Mouse (Mus musculus) heart, embryonic 14.5 days (tissue): ENCODE measurements around the gene Exo1. TPM values are rescaled to one million over a fixed set of nuclear protein-coding genes. Genes with fewer than 3 reads are reported as not detected.

Source experiments
- ATAC-seq: fragments of 200-750 bp; cut with Nextera tagmentation; 2 replicates; pipeline ENCODE4 v1.8.0; 2017; ENCODE audit warnings: low read depth, moderate TSS enrichment; ENCODE audit not compliant: insufficient number of reproducible peaks, insufficient read depth, low FRiP score
- H3K27ac ChIP-seq, 2 experiments: fragments of 200-500 bp in 1 of 2; fragments of 300-500 bp in 1 of 2; sonication (generic) in 1 of 2; replicated peaks in 1 of 2; 2 replicates each; pipeline ENCODE4 v1.5.1; 2012 to 2014; ENCODE audit warnings: low read depth in 2 of 2, low read length in 2 of 2, control low read depth in 1 of 2, mild to moderate bottlenecking in 1 of 2, mixed read lengths in 1 of 2; ENCODE audit not compliant: control insufficient read depth in 1 of 2, insufficient read depth in 1 of 2
- H3K27me3 ChIP-seq: fragments of 300-500 bp; sonication (generic); 2 replicates; pipeline ENCODE4 v1.6.1; 2014; ENCODE audit warnings: mild to moderate bottlenecking, low read length, control low read depth; ENCODE audit not compliant: control insufficient read depth, insufficient read depth
- H3K36me3 ChIP-seq: fragments of 300-500 bp; sonication (generic); 2 replicates; pipeline ENCODE4 v1.6.1; 2014; ENCODE audit warnings: mild to moderate bottlenecking, control low read depth, low read length, mixed read lengths; ENCODE audit not compliant: control insufficient read depth, insufficient read depth
- H3K4me1 ChIP-seq, 2 experiments: fragments of 200-500 bp in 1 of 2; fragments of 300-500 bp in 1 of 2; sonication (generic) in 1 of 2; 2 replicates each; pipeline ENCODE4 v1.6.1; 2012 to 2014; ENCODE audit warnings: low read length in 2 of 2, control low read depth in 1 of 2, mixed read lengths in 1 of 2; ENCODE audit not compliant: control insufficient read depth in 2 of 2, insufficient read depth in 2 of 2
- H3K4me2 ChIP-seq: fragments of 300-500 bp; sonication (generic); 2 replicates; pipeline ENCODE4 v1.6.1; 2014; ENCODE audit warnings: mild to moderate bottlenecking, low read length
- H3K4me3 ChIP-seq, 2 experiments: fragments of 200-500 bp in 1 of 2; fragments of 300-500 bp in 1 of 2; sonication (generic) in 1 of 2; 2 replicates each; pipeline ENCODE4 v1.5.1; 2012 to 2014; ENCODE audit warnings: low read length in 2 of 2, mild to moderate bottlenecking in 2 of 2, control low read depth in 1 of 2, low read depth in 1 of 2, moderate library complexity in 1 of 2; ENCODE audit not compliant: control insufficient read depth in 1 of 2, insufficient read depth in 1 of 2
- H3K9ac ChIP-seq: fragments of 300-500 bp; sonication (generic); 2 replicates; pipeline ENCODE4 v1.6.1; 2014; ENCODE audit warnings: mild to moderate bottlenecking, low read length
- H3K9me3 ChIP-seq: fragments of 300-500 bp; sonication (generic); 2 replicates; pipeline ENCODE4 v1.6.1; 2016; ENCODE audit warnings: low read length, control low read depth; ENCODE audit not compliant: control insufficient read depth
- WGBS: fragments of 180-500 bp; shearing (Covaris S2); extraction: QIAGEN DNeasy Blood & Tissue Kit; methylation state at CpG from one replicate; pipeline ENCODE4 v1.1.7; 2014; 5-methylcytosine and 5-hydroxymethylcytosine counted together
- polyA plus RNA-seq: library from polyadenylated mRNA; unstranded; fragments of >200 nt; fragmentation: Nextera tagmentation; extraction: Ambion mirVana; gene quantifications from 2 replicates; pipeline ENCODE4 v1.2.1, GENCODE M21; 2014

Exo1 gene
- 25.2 and 25.7 TPM in 2 replicates for polyA plus RNA-seq

DNA sequence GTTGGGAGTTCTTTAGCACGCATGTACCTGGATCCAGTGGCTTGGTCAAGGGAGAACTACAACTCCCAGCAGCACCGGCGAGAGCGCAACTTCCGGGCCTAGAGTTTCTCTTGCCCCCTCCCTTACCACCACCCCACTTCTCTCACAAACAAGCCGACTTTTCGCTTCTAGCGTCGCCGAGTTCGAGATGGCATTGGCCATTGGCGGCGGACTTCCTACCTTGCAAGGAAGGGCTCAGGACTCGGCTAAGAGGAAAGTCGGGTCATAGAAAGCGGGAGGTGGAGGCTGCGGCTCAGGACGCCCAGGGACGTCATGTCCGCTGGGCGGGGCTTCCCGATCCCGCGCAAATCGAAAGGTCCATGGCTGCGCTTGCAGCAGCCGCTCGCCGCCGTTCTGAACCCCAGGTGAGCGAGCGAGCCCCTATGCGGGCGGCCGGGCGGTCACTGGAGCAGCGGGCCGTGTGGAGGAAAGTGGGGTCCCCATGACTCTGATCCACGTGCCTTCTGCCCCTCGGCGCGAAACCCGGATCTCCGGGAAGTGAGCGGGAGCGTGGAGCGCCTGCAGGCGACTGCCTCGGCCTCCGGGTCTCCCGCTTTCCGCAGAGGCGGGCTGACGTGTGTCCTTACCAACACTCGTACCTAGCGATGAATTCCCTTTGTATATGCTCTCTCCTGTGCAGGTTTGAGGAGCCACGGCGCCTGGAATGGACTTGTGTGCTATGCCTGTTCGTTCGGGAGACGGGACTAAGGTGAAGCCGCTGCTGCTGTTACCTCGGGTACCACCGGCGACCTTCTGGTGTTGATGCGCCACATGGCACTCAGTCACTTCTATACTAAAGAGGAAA, at the start of gene Exo1:
Exo1 (plus strand) TSS at position 129 of the 844 bp plus-strand sequence.
- peak within 1 kb of the TSS; percentile 88 to 96 for H3K27ac ChIP-seq
- H3K4me3 ChIP-seq, result peak within 1 kb of the TSS; percentile 96 to 99
- peak within 1 kb of the TSS; percentile 92 for H3K4me2 ChIP-seq
- peak; percentile 86 for ATAC-seq
- WGBS, result under 1% methylated on average over 66 of the region's 66 CpGs
- peaks cover 0 to 12% of the 10 kb centered on the region in 2 experiments; a peak in 2 of 4 replicates for H3K4me1 ChIP-seq
- peak within 1 kb of the TSS; percentile 86 for H3K9ac ChIP-seq
- no peaks in the 10 kb centered on the region for H3K9me3 ChIP-seq
- no peaks in the 10 kb centered on the region for H3K27me3 ChIP-seq
- peaks cover 25% of the 10 kb centered on the region for H3K36me3 ChIP-seq

DNA sequence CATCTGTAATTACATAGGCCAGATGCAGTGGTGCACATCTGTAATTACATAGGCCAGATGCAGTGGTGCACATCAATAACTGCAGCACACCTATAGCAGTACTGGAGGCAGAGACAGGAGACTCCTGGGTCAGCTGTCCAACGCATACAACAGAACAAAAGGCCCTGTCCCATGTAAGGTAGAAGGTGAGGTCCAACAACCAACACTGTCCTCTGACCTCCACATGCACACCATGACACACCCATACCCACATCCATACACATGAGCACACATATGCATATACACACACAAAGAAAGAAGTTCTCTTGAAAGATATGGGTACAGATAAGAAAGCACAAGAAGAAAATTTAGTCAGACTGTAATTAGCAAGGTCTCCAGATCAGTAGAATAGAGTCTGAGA, 24.9 kb upstream of the Exo1 start:
- no peak for ATAC-seq
- Histone ChIP-seq H3K36me3 (no peaks in the 10 kb centered on the region), H3K27me3 (no peaks in the 10 kb centered on the region), H3K4me3 (no peak overlapping the region), H3K27ac (no peak overlapping the region), H3K9ac (no peak overlapping the region), H3K4me2 (no peak overlapping the region), H3K4me1 (no peaks in the 10 kb centered on the region), H3K9me3 (no peaks in the 10 kb centered on the region)
- 84% methylated on average over 1 of the region's 1 CpGs for WGBS

DNA sequence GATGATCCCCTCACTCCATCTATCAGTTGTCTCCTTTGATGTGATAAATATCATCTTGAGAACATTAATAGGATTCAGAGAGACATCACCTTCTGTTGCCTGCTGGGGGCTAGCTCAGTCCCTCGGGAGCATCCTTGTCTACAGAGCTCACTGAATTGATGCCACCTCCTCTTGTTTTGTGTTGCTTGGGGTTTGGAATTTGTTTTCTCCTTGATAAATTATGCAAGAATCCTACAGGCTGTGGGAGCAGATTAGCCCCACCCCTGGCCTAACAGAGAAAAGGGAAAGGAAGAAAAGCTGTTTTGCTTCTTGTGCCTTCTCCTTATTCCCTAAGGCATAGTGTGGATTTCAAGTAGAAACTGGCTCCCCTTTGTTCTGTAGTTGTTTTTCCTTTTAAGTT, 13.3 kb upstream of the Exo1 start:
- Histone ChIP-seq H3K27ac (no peak overlapping the region), H3K4me3 (no peak overlapping the region), H3K4me1 (no peaks in the 10 kb centered on the region), H3K36me3 (no peaks in the 10 kb centered on the region), H3K9me3 (no peaks in the 10 kb centered on the region), H3K4me2 (no peak overlapping the region), H3K27me3 (no peaks in the 10 kb centered on the region), H3K9ac (no peak overlapping the region)
- no peak for ATAC-seq
- WGBS, result 38% methylated on average over 1 of the region's 1 CpGs

DNA sequence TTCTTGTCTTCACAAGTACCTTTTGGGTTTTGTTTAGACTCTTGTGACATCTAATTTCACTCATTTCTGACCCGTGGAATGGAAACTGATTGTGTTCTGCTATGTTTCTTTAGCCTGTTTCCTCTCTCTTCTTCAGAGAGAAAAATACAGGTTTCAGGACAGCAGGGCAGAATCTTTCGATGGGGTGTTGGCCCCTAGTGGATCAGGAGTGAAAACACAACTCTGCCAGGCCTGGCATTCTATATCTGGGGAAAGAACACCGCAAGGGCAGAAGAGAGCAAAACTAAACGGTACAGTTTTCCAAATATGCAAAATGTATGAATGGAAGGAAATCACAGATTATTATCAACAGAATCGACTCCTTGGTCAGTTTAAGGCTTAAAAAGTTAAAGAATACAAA, 12.8 kb upstream of the Exo1 start:
- H3K9me3 ChIP-seq, result no peaks in the 10 kb centered on the region
- no peaks in the 10 kb centered on the region for H3K27me3 ChIP-seq
- H3K4me1 ChIP-seq, result no peaks in the 10 kb centered on the region
- H3K27ac ChIP-seq, result no peak overlapping the region
- no peak overlapping the region for H3K4me2 ChIP-seq
- H3K36me3 ChIP-seq, result no peaks in the 10 kb centered on the region
- WGBS, result 15% methylated on average over 5 of the region's 5 CpGs
- no peak overlapping the region for H3K9ac ChIP-seq
- no peak overlapping the region for H3K4me3 ChIP-seq
- ATAC-seq, result no peak

DNA sequence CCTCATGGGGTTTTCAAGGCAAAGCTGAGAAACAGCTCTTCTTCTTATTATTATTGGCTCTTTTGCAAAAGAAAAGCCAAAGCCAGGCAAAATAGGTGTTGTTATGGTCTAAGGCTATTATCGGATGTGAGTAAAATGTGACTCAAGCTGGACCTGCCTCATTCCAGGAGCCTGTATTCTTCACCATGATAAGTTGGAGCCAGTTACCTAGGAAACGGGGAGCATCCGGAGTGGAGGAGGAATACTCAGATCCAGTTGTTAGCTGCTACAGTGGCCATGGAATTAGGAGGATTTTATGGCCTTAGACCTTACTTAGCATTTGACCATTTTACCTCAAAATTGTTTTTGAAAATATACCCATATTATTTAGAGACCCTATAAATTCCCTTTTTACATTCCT, 9.7 kb upstream of the Exo1 start:
- H3K4me3 ChIP-seq, result no peak overlapping the region
- no peak for ATAC-seq

DNA sequence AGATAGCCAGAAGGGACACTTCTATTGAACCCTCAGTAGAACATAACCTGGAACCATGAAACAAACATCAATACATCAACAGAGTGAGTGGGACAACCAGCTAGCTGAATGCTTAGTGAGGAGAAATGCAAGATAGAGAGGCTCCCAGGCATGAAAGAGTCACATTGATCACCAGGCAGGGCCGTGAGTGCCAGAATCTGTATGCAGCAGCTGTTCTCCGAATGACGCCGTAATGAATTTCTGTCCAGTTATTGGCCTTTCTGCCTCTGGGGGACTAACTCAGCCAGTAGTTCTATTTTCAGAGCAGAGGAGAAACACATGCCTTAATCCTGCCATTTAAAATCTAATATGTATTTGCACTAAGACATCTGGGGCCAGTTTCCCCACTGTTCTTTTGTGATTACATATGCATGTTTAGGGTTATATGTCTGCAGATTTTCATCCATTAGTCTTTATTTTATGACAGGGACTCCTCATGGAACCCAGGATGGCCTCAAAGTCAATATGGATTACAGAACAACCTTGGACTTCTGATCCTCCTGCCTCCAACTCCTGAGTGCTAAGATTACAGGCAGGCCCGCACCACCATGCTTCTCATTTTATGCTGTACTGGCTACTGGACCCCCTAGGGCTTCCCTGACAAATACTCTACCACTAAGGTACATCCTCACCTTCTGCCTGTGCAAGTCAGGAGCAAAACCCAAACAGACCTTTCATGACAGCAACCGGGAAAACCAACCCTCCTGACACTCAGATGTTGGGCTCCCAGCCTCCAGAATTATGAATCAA, 8.2 kb upstream of the Exo1 start:
- Histone ChIP-seq H3K4me3 (no peak overlapping the region), H3K4me1 (no peaks in the 10 kb centered on the region), H3K27me3 (no peaks in the 10 kb centered on the region), H3K9me3 (no peaks in the 10 kb centered on the region), H3K4me2 (no peak overlapping the region), H3K9ac (no peak overlapping the region), H3K36me3 (no peaks in the 10 kb centered on the region), H3K27ac (no peak overlapping the region)
- 80% methylated on average over 6 of the region's 6 CpGs for WGBS
- no peak for ATAC-seq

More for the DNA sequence above, 9.7 kb upstream of the Exo1 start:
- Histone ChIP-seq H3K27ac (no peak overlapping the region), H3K36me3 (no peaks in the 10 kb centered on the region), H3K9me3 (no peaks in the 10 kb centered on the region), H3K9ac (no peak overlapping the region), H3K27me3 (no peaks in the 10 kb centered on the region), H3K4me1 (no peaks in the 10 kb centered on the region), H3K4me2 (no peak overlapping the region)
- WGBS, result 74% methylated on average over 3 of the region's 3 CpGs

DNA sequence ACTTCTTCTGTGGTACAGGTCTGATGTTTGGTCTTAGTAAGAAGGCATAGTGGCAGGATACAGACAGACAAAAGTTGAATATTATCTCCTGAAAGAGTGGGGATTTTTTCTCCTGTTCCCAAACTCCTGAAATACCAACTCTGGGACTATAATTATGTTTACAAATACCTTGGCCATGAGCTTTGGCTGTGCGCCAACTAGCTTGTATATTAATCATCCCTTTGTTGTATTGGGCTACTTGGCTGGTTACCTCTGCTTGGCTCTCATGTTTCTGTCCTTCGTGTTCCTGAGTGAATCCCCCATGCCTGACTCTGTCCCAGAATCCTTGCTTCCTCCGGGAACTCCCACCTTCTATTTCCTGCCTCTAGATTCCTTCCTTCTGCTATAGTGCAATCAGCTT, 3.0 kb downstream of the Exo1 start:
- Histone ChIP-seq H3K4me3 (no peak overlapping the region), H3K9ac (no peak overlapping the region), H3K4me2 (no peak overlapping the region), H3K4me1 (peaks cover 0 to 12% of the 10 kb centered on the region in 2 experiments; a peak in 2 of 4 replicates), H3K27ac (no peak overlapping the region), H3K9me3 (no peaks in the 10 kb centered on the region), H3K27me3 (no peaks in the 10 kb centered on the region), H3K36me3 (peaks cover 49% of the 10 kb centered on the region)
- ATAC-seq, result no peak
- WGBS, result 78% methylated on average over 3 of the region's 3 CpGs
